Mouse (Mus musculus) hindbrain, embryonic 15.5 days (tissue): ENCODE measurements around the gene Katnbl1. TPM values are rescaled to one million over a fixed set of nuclear protein-coding genes. Genes with fewer than 3 reads are reported as not detected.

Experiments
- ATAC-seq: fragments of 200-750 bp; cut with Nextera tagmentation; 2 replicates; pipeline ENCODE4 v1.8.0; 2017; ENCODE audit warnings: low read depth, moderate number of reproducible peaks, moderate TSS enrichment; ENCODE audit not compliant: low FRiP score
- H3K27ac ChIP-seq: fragments of 300-500 bp; sonication (generic); replicated peaks from 2 replicates; pipeline ENCODE4 v1.5.1; 2015; ENCODE audit warnings: mild to moderate bottlenecking, inconsistent platforms
- H3K27me3 ChIP-seq: fragments of 300-500 bp; sonication (generic); 2 replicates; pipeline ENCODE4 v1.6.1; 2015; ENCODE audit warnings: control low read depth, inconsistent platforms
- H3K36me3 ChIP-seq: fragments of 300-500 bp; sonication (generic); 2 replicates; pipeline ENCODE4 v1.6.1; 2015; ENCODE audit warnings: control low read depth, inconsistent platforms
- H3K4me1 ChIP-seq: fragments of 300-500 bp; sonication (generic); replicated peaks from 2 replicates; pipeline ENCODE4 v1.6.1; 2015; ENCODE audit warnings: control low read depth, inconsistent platforms
- H3K4me2 ChIP-seq: fragments of 300-500 bp; sonication (generic); 2 replicates; pipeline ENCODE4 v1.6.1; 2015; ENCODE audit warnings: moderate library complexity, mild to moderate bottlenecking, inconsistent platforms
- H3K4me3 ChIP-seq: fragments of 300-500 bp; sonication (generic); 2 replicates; pipeline ENCODE4 v1.5.1; 2015; ENCODE audit warnings: mild to moderate bottlenecking, inconsistent platforms
- H3K9ac ChIP-seq: fragments of 300-500 bp; sonication (generic); 2 replicates; pipeline ENCODE4 v1.6.1; 2015; ENCODE audit warnings: inconsistent platforms
- H3K9me3 ChIP-seq: fragments of 300-500 bp; sonication (generic); 2 replicates; pipeline ENCODE4 v1.6.1; 2016; ENCODE audit warnings: control low read depth, inconsistent platforms
- WGBS: fragments of 180-500 bp; shearing (Covaris S2); methylation state at CpG from one replicate; pipeline ENCODE4 v1.1.7; 2015; 5-methylcytosine and 5-hydroxymethylcytosine counted together
- polyA plus RNA-seq: library from polyadenylated mRNA; unstranded; fragments of >200 nt; fragmentation: Nextera tagmentation; extraction: Ambion mirVana; gene quantifications from 2 replicates; pipeline ENCODE4 v1.2.1, GENCODE M21; 2015

Gene Katnbl1
- polyA plus RNA-seq = 29.8 and 30.6 TPM in 2 replicates

- under 1% methylated on average over 71 of the region's 72 CpGs for WGBS
Observed at GRCm38 (mm10) chr2:112378973-112379898, at the start of gene Katnbl1. Gene Katnbl1, plus strand, starts transcription at chr2:112379211.

GRCm38 (mm10) chr2:112332051-112332898 is 46.7 kb upstream of the Katnbl1 start:
- no peak overlapping the region for H3K4me3 ChIP-seq
- no peak overlapping the region for H3K27ac ChIP-seq
- H3K36me3 ChIP-seq = peaks cover 24% of the 10 kb centered on the region
- WGBS = 72% methylated on average over 4 of the region's 4 CpGs
- H3K9ac ChIP-seq = no peak overlapping the region
- no peaks in the 10 kb centered on the region for H3K4me1 ChIP-seq
- no peak for ATAC-seq
- H3K9me3 ChIP-seq = no peaks in the 10 kb centered on the region
- H3K27me3 ChIP-seq = no peaks in the 10 kb centered on the region
- no peak overlapping the region for H3K4me2 ChIP-seq

More at GRCm38 (mm10) chr2:112378973-112379898, at the start of gene Katnbl1:
- H3K4me1 ChIP-seq = peaks cover 20% of the 10 kb centered on the region
- ATAC-seq = peak; percentile 99
- H3K36me3 ChIP-seq = no peaks in the 10 kb centered on the region
- peaks cover 7% of the 10 kb centered on the region; the same call in 1 of the 2 replicates for H3K27me3 ChIP-seq
- peak within 1 kb of the TSS; percentile 85 for H3K27ac ChIP-seq
- H3K9ac ChIP-seq = peak within 1 kb of the TSS; percentile 96
- H3K4me2 ChIP-seq = peak within 1 kb of the TSS; percentile 65
- H3K9me3 ChIP-seq = no peaks in the 10 kb centered on the region
- peak within 1 kb of the TSS; percentile 98 for H3K4me3 ChIP-seq

GRCm38 (mm10) chr2:112337211-112337610 is 41.8 kb upstream of the Katnbl1 start:
- Histone ChIP-seq H3K9ac (no peak overlapping the region), H3K27me3 (no peaks in the 10 kb centered on the region), H3K9me3 (no peaks in the 10 kb centered on the region), H3K4me1 (no peaks in the 10 kb centered on the region), H3K27ac (no peak overlapping the region), H3K4me2 (no peak overlapping the region), H3K36me3 (peaks cover 49% of the 10 kb centered on the region), H3K4me3 (no peak overlapping the region)
- WGBS = 91% methylated on average over 6 of the region's 6 CpGs
- ATAC-seq = no peak

GRCm38 (mm10) chr2:112339736-112340135 is 39.3 kb upstream of the Katnbl1 start:
- H3K27me3 ChIP-seq = no peaks in the 10 kb centered on the region
- H3K4me2 ChIP-seq = no peak overlapping the region
- no peak overlapping the region for H3K27ac ChIP-seq
- ATAC-seq = no peak
- no peak overlapping the region for H3K4me3 ChIP-seq
- no peak overlapping the region for H3K9ac ChIP-seq
- no peaks in the 10 kb centered on the region for H3K4me1 ChIP-seq
- H3K9me3 ChIP-seq = no peaks in the 10 kb centered on the region
- H3K36me3 ChIP-seq = peaks cover 58% of the 10 kb centered on the region
- WGBS = 92% methylated on average over 2 of the region's 2 CpGs

- WGBS = 70% methylated on average over 3 of the region's 3 CpGs
- no peaks in the 10 kb centered on the region for H3K27me3 ChIP-seq
- H3K4me1 ChIP-seq = no peaks in the 10 kb centered on the region
- H3K27ac ChIP-seq = no peak overlapping the region
- ATAC-seq = no peak
- H3K9ac ChIP-seq = no peak overlapping the region
- no peaks in the 10 kb centered on the region for H3K9me3 ChIP-seq
- no peak overlapping the region for H3K4me2 ChIP-seq
- H3K4me3 ChIP-seq = no peak overlapping the region
- peaks cover 49% of the 10 kb centered on the region for H3K36me3 ChIP-seq
Observed at GRCm38 (mm10) chr2:112341117-112341516, 37.9 kb upstream of the Katnbl1 start.

GRCm38 (mm10) chr2:112348246-112348645 is 30.8 kb upstream of the Katnbl1 start:
- no peak overlapping the region for H3K9ac ChIP-seq
- no peaks in the 10 kb centered on the region for H3K4me1 ChIP-seq
- no peak overlapping the region for H3K4me3 ChIP-seq
- no peak for ATAC-seq
- H3K27me3 ChIP-seq = no peaks in the 10 kb centered on the region
- no peak overlapping the region for H3K4me2 ChIP-seq
- no peaks in the 10 kb centered on the region for H3K9me3 ChIP-seq
- WGBS = 94% methylated on average over 3 of the region's 3 CpGs
- H3K36me3 ChIP-seq = peaks cover 49% of the 10 kb centered on the region
- no peak overlapping the region for H3K27ac ChIP-seq

- no peak for ATAC-seq
- WGBS = 91% methylated on average over 7 of the region's 7 CpGs
- peaks cover 81% of the 10 kb centered on the region for H3K36me3 ChIP-seq
Observed at GRCm38 (mm10) chr2:112353685-112354455, 25.1 kb upstream of the Katnbl1 start.

GRCm38 (mm10) chr2:112359611-112360010 is 19.4 kb upstream of the Katnbl1 start:
- H3K4me1 ChIP-seq = no peaks in the 10 kb centered on the region
- no peak overlapping the region for H3K4me2 ChIP-seq
- ATAC-seq = no peak
- no peaks in the 10 kb centered on the region for H3K9me3 ChIP-seq
- H3K27me3 ChIP-seq = no peaks in the 10 kb centered on the region
- no peak overlapping the region for H3K27ac ChIP-seq
- H3K36me3 ChIP-seq = peaks cover 90% of the 10 kb centered on the region
- no peak overlapping the region for H3K9ac ChIP-seq
- 86% methylated on average over 2 of the region's 2 CpGs for WGBS
- no peak overlapping the region for H3K4me3 ChIP-seq

More at GRCm38 (mm10) chr2:112353685-112354455, 25.1 kb upstream of the Katnbl1 start:
- H3K4me2 ChIP-seq = no peak overlapping the region
- no peaks in the 10 kb centered on the region for H3K9me3 ChIP-seq
- H3K27me3 ChIP-seq = no peaks in the 10 kb centered on the region
- H3K4me3 ChIP-seq = no peak overlapping the region
- H3K4me1 ChIP-seq = no peaks in the 10 kb centered on the region
- H3K9ac ChIP-seq = no peak overlapping the region
- no peak overlapping the region for H3K27ac ChIP-seq

- Histone ChIP-seq H3K4me3 (no peak overlapping the region), H3K9ac (no peak overlapping the region), H3K27ac (no peak overlapping the region), H3K27me3 (no peaks in the 10 kb centered on the region), H3K4me1 (no peaks in the 10 kb centered on the region), H3K36me3 (peaks cover 88% of the 10 kb centered on the region), H3K9me3 (no peaks in the 10 kb centered on the region), H3K4me2 (no peak overlapping the region)
- ATAC-seq = no peak
- WGBS = 91% methylated on average over 12 of the region's 12 CpGs
Observed at GRCm38 (mm10) chr2:112360012-112360780, 18.8 kb upstream of the Katnbl1 start.

- no peak overlapping the region for H3K4me3 ChIP-seq
- H3K36me3 ChIP-seq = peaks cover 82% of the 10 kb centered on the region
- ATAC-seq = no peak
- no peaks in the 10 kb centered on the region for H3K27me3 ChIP-seq
- no peaks in the 10 kb centered on the region for H3K4me1 ChIP-seq
- no peaks in the 10 kb centered on the region for H3K9me3 ChIP-seq
- 81% methylated on average over 2 of the region's 2 CpGs for whole genome bisulfite sequencing
- no peak overlapping the region for H3K27ac ChIP-seq
- no peak overlapping the region for H3K9ac ChIP-seq
- H3K4me2 ChIP-seq = no peak overlapping the region
Observed at GRCm38 (mm10) chr2:112360781-112361169, 18.2 kb upstream of the Katnbl1 start.

- ATAC-seq = peak; percentile 57
- peak overlapping the region; percentile 86 for H3K4me2 ChIP-seq
Observed at GRCm38 (mm10) chr2:112367222-112367621, 11.8 kb upstream of the Katnbl1 start.

More at GRCm38 (mm10) chr2:112367222-112367621, 11.8 kb upstream of the Katnbl1 start:
- Histone ChIP-seq H3K9me3 (no peaks in the 10 kb centered on the region), H3K27ac (no peak overlapping the region), H3K27me3 (no peaks in the 10 kb centered on the region), H3K9ac (peak overlapping the region; percentile 75), H3K36me3 (peaks cover 20% of the 10 kb centered on the region), H3K4me1 (peaks cover 20% of the 10 kb centered on the region), H3K4me3 (peak overlapping the region; percentile 90)
- 20% methylated on average over 15 of the region's 15 CpGs for WGBS
